Mouse (Mus musculus) limb, embryonic 12.5 days (tissue): Measurements from ENCODE around the gene Ghr. TPM values are rescaled to one million over a fixed set of nuclear protein-coding genes. Genes with fewer than 3 reads are reported as not detected.

Source experiments
- ATAC-seq: fragments of 200-750 bp; cut with Nextera tagmentation; 2 replicates; pipeline ENCODE4 v1.8.0; 2017; ENCODE audit warnings: low read depth, moderate TSS enrichment; ENCODE audit not compliant: insufficient number of reproducible peaks, insufficient read depth, low FRiP score, low TSS enrichment
- H3K27ac ChIP-seq: fragments of 300-500 bp; sonication (generic); 2 replicates; pipeline ENCODE4 v1.5.1; 2016; ENCODE audit warnings: mild to moderate bottlenecking, moderate library complexity
- H3K27me3 ChIP-seq: fragments of 300-500 bp; sonication (generic); 2 replicates; pipeline ENCODE4 v1.6.1; 2016; ENCODE audit warnings: mild to moderate bottlenecking, moderate library complexity
- H3K36me3 ChIP-seq: fragments of 300-500 bp; sonication (generic); 2 replicates; pipeline ENCODE4 v1.6.1; 2016; ENCODE audit warnings: mild to moderate bottlenecking, moderate library complexity
- H3K4me1 ChIP-seq: fragments of 300-500 bp; sonication (generic); replicated peaks from 2 replicates; pipeline ENCODE4 v1.6.1; 2016
- H3K4me2 ChIP-seq: fragments of 300-500 bp; sonication (generic); 2 replicates; pipeline ENCODE4 v1.6.1; 2016; ENCODE audit warnings: mild to moderate bottlenecking, moderate library complexity
- H3K4me3 ChIP-seq: fragments of 300-500 bp; sonication (generic); replicated peaks from 2 replicates; pipeline ENCODE4 v1.5.1; 2016; ENCODE audit warnings: mild to moderate bottlenecking
- H3K9ac ChIP-seq: fragments of 300-500 bp; sonication (generic); replicated peaks from 2 replicates; pipeline ENCODE4 v1.6.1; 2016; ENCODE audit warnings: mild to moderate bottlenecking, moderate library complexity
- H3K9me3 ChIP-seq: fragments of 300-500 bp; sonication (generic); 2 replicates; pipeline ENCODE4 v1.6.1; 2016; ENCODE audit warnings: mild to moderate bottlenecking, moderate library complexity
- WGBS: fragments of 180-500 bp; shearing (Covaris S2); methylation state at CpG from one replicate; pipeline ENCODE4 v1.1.7; 2016; 5-methylcytosine and 5-hydroxymethylcytosine counted together
- polyA plus RNA-seq: library from polyadenylated mRNA; unstranded; fragments of >200 nt; fragmentation: Nextera tagmentation; extraction: Ambion mirVana; gene quantifications from 2 replicates; pipeline ENCODE4 v1.2.1, GENCODE M21; 2016

The Ghr gene
- polyA plus RNA-seq, 1 experiment from 2014 or later = 35.8 TPM

DNA sequence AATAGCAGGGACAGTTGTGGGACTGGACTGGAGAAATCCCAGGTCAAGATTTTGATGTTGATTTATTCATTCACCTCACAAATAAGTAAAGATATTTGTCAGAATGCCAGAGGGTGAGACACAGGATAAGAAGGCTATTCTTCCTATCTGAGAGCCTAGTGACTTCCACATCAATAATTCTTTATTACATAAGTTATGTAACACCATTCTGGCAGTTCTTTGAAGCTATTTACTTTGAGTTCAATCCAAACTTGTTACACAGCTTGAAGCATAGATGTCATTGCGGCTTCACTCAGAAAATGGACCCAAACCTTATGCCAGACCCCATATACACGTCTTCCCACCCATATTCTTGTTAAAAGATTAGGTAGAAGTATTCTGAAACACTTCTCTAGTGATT is 133.7 kb downstream of the Ghr start:
- Histone ChIP-seq H3K4me1 (no peaks in the 10 kb centered on the region), H3K9me3 (no peaks in the 10 kb centered on the region), H3K4me2 (no peak overlapping the region), H3K27ac (no peak overlapping the region), H3K27me3 (no peaks in the 10 kb centered on the region), H3K9ac (no peak overlapping the region), H3K36me3 (no peaks in the 10 kb centered on the region), H3K4me3 (no peak overlapping the region)
- no peak for ATAC-seq
- WGBS = 70% methylated on average over 2 of the region's 2 CpGs

DNA sequence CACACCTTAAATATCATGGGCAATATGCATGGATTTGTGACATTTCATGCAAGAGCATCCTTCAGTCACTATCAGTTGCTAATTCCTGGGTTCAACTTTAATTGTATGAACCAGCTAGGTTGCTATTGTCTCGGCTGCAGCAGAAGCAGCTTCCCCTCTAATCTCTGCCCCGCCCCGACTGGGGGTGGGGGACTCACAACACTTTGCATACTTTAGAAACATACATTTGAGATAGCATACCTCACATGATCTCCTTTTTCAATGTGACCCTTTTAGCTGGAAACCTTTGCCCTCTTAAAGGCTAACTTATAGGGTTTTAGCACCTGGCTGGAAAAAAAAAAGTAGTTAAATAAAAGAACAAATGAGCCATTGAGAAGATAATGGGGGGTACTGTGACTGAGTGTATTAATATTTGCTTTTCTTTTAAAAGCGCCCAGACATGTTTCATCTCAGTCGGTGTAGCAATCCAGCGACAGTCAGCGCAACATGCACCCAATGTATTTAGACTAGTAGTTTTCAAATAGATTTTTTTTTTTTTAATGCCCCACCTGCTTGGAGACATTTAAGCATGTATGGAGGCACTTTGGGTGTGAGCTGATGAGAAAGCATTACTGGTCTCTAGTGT is 137.9 kb downstream of the Ghr start:
- no peaks in the 10 kb centered on the region for H3K36me3 ChIP-seq
- H3K9me3 ChIP-seq = no peaks in the 10 kb centered on the region
- H3K9ac ChIP-seq = no peak overlapping the region
- H3K4me2 ChIP-seq = no peak overlapping the region
- H3K4me3 ChIP-seq = no peak overlapping the region
- no peak overlapping the region for H3K27ac ChIP-seq
- ATAC-seq = no peak
- WGBS = 77% methylated on average over 7 of the region's 7 CpGs
- no peaks in the 10 kb centered on the region for H3K4me1 ChIP-seq
- no peaks in the 10 kb centered on the region for H3K27me3 ChIP-seq

DNA sequence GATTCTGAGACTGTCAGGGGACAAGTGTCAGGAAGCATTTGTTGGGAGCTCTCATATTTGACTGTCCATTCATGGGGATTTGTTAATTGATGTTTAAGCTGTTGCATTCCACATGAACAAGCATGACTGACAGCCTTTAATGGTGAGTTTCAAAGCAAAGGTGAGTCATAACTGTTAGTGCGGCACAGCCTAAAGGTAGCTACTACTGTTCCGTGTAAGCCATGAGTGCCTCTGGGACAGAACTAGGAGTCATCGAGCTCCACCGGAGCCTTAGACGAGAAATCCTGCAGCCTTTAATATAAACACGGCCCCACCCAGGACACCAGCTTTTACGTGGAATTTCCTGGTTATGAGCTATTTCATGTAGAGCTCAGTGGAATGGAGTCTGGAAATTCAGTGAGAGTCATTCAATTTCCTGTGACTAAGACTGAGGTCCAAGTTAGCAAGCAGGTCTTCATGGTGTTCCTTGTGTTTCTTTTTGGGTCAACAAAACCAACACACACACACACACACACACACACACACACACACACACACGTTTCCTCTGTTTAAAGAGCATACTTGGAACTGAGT is 138.8 kb downstream of the Ghr start:
- H3K9ac ChIP-seq = no peak overlapping the region
- no peak overlapping the region for H3K4me2 ChIP-seq
- H3K36me3 ChIP-seq = no peaks in the 10 kb centered on the region
- no peak for ATAC-seq
- 85% methylated on average over 8 of the region's 8 CpGs for WGBS
- no peak overlapping the region for H3K4me3 ChIP-seq
- H3K4me1 ChIP-seq = no peaks in the 10 kb centered on the region
- no peak overlapping the region for H3K27ac ChIP-seq
- H3K27me3 ChIP-seq = no peaks in the 10 kb centered on the region
- no peaks in the 10 kb centered on the region for H3K9me3 ChIP-seq

DNA sequence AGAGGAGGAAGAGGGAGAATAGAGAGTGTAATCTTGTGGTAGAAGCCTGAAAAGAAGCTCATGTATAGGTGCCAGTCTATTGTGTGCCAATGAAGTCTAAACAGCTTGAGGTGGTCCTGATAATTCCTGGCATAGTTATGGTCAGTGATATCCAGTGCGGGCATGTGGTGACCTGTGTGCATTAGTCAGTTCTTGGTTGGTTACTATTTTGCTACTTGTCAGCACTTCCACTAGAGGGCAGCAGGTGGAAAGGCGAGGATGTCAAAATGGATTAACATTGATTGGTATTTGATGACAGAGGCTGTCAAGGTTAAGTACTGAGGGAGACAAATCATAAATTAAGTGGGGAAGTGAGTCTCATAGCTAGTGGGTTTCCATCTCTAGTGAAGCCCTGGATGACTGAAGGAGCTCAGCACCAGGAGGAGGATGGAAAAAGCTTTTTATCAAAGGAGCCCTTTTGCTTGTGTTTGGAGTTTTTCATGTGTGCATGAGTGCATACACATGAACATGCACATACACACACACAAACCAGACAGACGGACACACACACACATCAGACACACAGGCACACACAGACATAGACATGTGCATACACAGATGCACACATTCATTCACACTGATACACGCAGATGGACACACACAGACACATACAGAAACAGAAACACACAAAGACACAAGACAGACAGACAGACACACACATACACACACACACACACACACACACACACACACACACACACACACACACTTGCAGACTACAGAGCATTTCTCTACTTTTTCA is 141.6 kb downstream of the Ghr start:
- Histone ChIP-seq H3K4me2 (no peak overlapping the region), H3K9me3 (no peaks in the 10 kb centered on the region), H3K9ac (no peak overlapping the region), H3K27ac (no peak overlapping the region), H3K4me3 (no peak overlapping the region), H3K27me3 (no peaks in the 10 kb centered on the region), H3K36me3 (no peaks in the 10 kb centered on the region), H3K4me1 (no peaks in the 10 kb centered on the region)
- WGBS = 58% methylated on average over 4 of the region's 4 CpGs
- no peak for ATAC-seq

DNA sequence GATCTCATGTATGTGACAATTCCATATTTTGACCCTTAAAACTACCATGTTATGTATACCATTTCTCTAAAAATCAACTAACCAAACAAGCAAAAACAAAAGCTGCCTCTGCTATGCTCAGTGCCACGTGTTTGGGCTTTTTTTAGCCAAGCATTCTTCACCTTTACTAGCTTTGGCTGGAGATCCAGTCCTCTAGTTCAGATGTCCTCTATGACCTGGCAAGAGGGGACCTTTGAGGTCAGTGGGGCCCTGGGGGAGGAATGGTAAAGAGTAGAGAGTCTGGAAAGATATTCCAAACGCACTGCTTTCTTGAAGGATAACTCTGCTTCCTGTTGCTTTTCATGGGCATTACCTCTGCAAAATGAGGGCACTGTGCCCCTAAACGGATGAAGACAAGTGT is 145.9 kb downstream of the Ghr start:
- Histone ChIP-seq H3K4me2 (no peak overlapping the region), H3K27me3 (no peaks in the 10 kb centered on the region), H3K4me1 (no peaks in the 10 kb centered on the region), H3K4me3 (no peak overlapping the region), H3K9ac (no peak overlapping the region), H3K27ac (no peak overlapping the region), H3K36me3 (no peaks in the 10 kb centered on the region), H3K9me3 (no peaks in the 10 kb centered on the region)
- WGBS = 82% methylated on average over 3 of the region's 3 CpGs
- no peak for ATAC-seq

DNA sequence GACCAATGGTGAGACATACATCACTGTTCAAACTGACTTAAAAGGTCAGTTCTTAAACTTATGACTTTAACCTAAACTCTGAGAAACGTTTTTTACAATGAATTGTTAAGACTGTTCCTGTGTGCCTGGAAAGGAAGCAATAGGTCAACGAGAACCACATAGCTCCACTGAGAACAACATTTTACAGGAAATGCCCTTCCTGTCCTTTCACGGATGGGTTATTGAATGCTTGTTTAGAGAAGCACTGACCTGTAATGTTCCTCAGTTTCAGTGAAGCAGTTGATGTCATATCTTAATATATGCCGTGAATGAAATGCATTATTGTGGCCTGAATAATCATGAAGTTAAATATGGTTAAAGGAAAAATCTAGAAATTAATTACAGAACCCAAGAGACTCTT is 147.7 kb downstream of the Ghr start:
- no peak for ATAC-seq
- H3K27me3 ChIP-seq = no peaks in the 10 kb centered on the region
- H3K9me3 ChIP-seq = no peaks in the 10 kb centered on the region
- H3K4me1 ChIP-seq = no peaks in the 10 kb centered on the region
- H3K4me3 ChIP-seq = no peak overlapping the region
- no peak overlapping the region for H3K4me2 ChIP-seq
- no peak overlapping the region for H3K9ac ChIP-seq
- no peak overlapping the region for H3K27ac ChIP-seq
- no peaks in the 10 kb centered on the region for H3K36me3 ChIP-seq
- 49% methylated on average over 4 of the region's 4 CpGs for WGBS

DNA sequence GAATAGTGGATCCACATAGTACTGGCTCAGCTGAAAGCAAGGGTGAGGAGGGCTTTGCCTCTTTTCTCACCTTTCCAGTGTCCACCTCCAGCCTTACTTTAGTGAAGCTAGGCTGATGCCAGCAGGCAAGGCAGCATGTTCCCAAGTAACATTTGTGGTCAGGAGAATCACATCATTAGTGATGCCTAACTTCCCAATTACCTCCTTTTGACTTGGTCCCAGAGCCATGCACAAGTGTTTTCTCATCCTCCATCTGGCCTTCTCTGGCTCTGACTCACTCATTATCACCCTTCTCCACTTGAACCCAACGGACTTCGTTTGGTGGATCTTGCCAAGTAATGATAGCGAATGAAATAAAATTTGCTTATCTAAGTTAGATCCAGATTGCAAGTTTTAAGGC is 148.8 kb downstream of the Ghr start:
- 90% methylated on average over 3 of the region's 3 CpGs for WGBS

DNA sequence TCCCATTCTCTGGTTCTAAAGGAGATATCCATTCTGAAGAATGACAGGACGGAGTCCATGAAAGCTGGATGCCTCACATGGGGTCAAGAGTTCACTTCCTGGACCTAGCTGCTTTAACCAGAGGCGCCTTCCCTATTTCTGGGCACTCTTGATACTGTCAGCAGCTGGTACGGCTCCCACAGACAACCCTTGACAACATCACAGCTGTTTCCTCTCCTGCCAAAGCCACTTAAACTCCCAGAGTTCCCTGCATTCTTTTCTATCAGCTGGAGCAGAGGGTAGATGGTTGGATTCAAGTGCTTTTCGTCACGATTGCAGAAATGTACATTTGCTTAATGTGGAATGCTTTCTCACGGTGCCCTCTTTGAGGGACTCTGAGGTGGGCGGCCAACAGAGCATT is 150.0 kb downstream of the Ghr start:
- Histone ChIP-seq H3K36me3 (no peaks in the 10 kb centered on the region), H3K27me3 (no peaks in the 10 kb centered on the region), H3K4me3 (no peak overlapping the region), H3K9ac (no peak overlapping the region), H3K27ac (no peak overlapping the region), H3K4me1 (no peaks in the 10 kb centered on the region), H3K9me3 (no peaks in the 10 kb centered on the region), H3K4me2 (no peak overlapping the region)
- ATAC-seq = no peak
- 65% methylated on average over 7 of the region's 7 CpGs for WGBS

More for the DNA sequence above, 148.8 kb downstream of the Ghr start:
- Histone ChIP-seq H3K36me3 (no peaks in the 10 kb centered on the region), H3K9ac (no peak overlapping the region), H3K4me2 (no peak overlapping the region), H3K4me3 (no peak overlapping the region), H3K4me1 (no peaks in the 10 kb centered on the region), H3K9me3 (no peaks in the 10 kb centered on the region), H3K27me3 (no peaks in the 10 kb centered on the region), H3K27ac (no peak overlapping the region)
- ATAC-seq = no peak

DNA sequence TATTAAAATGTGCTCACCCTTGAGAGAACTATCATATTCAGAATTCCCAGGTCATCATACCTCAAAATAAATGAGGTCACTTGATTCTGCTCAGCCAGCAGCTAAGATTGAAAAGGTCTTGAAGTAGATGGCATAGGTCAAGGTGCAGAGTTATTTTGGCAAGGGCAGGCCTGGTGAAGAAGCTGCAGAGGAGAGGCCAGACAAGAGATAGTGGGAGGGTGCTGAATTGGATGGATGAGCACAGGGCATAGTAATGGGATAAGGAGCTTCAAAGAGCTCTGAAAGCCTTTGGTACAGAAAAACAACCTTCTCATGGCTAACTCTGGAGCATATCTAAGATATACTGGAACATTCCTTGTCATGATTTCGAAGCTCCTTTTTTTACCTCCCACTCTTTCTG is 150.5 kb downstream of the Ghr start:
- Histone ChIP-seq H3K4me1 (no peaks in the 10 kb centered on the region), H3K27ac (no peak overlapping the region), H3K4me3 (no peak overlapping the region), H3K4me2 (no peak overlapping the region), H3K9ac (no peak overlapping the region), H3K27me3 (no peaks in the 10 kb centered on the region), H3K9me3 (no peaks in the 10 kb centered on the region), H3K36me3 (no peaks in the 10 kb centered on the region)
- ATAC-seq = no peak
- WGBS = 83% methylated on average over 1 of the region's 1 CpGs

DNA sequence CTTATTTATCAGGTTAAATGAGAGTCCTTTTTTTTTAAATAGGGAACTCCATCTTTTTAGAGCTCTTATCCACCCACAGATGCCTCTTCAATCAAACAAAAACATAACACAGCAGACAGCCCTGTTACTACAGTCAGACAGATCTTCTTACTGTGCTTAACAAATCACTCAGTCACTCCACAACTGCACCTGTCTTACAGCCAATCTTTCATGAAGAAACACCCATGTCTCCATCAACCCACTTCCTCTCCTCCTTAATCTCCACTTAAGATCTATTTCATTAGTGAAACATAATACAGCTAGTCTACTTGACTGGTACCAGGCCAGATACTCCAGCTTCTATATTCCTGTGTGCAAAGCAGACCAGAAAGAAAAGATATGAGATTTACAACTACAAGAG is 153.9 kb downstream of the Ghr start:
- H3K9me3 ChIP-seq = no peaks in the 10 kb centered on the region
- no peaks in the 10 kb centered on the region for H3K27me3 ChIP-seq
- no peak overlapping the region for H3K4me3 ChIP-seq
- no peak overlapping the region for H3K4me2 ChIP-seq
- no peak overlapping the region for H3K27ac ChIP-seq
- no peak for ATAC-seq
- H3K36me3 ChIP-seq = no peaks in the 10 kb centered on the region
- H3K9ac ChIP-seq = no peak overlapping the region
- H3K4me1 ChIP-seq = peaks cover 13% of the 10 kb centered on the region

DNA sequence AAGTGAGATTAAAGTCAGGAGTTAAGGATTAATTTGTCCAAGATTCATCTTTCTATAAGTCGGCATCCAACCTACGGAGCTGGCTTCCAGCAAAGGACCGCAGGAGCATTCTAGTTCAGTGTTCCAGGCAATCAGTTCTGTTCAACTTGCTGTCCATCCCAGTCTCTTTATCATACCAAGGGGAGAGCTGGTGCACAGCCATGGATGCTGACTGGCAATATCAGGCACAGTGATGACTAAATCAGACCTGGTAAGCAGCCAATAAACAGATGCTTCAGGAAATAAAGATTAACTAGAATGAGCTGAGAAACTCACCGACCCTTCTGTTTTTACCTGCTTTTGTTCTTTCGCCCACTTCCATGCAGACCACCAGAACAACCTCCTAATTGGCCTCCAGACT is 154.3 kb downstream of the Ghr start:
- Histone ChIP-seq H3K27ac (no peak overlapping the region), H3K4me2 (no peak overlapping the region), H3K9ac (no peak overlapping the region), H3K9me3 (no peaks in the 10 kb centered on the region), H3K27me3 (no peaks in the 10 kb centered on the region), H3K4me3 (no peak overlapping the region), H3K36me3 (no peaks in the 10 kb centered on the region), H3K4me1 (peaks cover 13% of the 10 kb centered on the region)
- ATAC-seq = no peak
- 83% methylated on average over 5 of the region's 5 CpGs for WGBS

DNA sequence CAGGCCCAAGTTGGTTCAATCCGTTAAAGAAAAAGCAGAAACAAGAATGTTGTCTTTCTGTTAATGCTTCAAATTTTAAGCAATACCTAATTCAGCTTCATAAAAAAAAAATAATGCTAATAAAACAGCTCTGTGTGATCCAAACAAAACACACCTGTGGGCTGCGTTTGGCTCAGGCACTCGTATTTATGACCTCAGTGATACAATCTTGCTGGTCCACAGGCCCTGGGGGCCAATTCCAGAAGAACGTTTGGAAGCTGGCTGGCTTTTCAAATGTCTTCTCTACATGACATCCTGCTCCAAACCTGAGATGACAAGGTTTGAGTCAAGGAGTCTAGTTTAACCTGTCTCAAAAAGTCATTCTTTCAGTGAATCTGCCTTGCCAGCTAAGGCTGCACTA is 156.9 kb downstream of the Ghr start:
- peaks cover 13% of the 10 kb centered on the region for H3K4me1 ChIP-seq

More for the DNA sequence above, 156.9 kb downstream of the Ghr start:
- H3K9ac ChIP-seq = no peak overlapping the region
- H3K4me2 ChIP-seq = no peak overlapping the region
- H3K27ac ChIP-seq = no peak overlapping the region
- no peaks in the 10 kb centered on the region for H3K36me3 ChIP-seq
- H3K4me3 ChIP-seq = no peak overlapping the region
- no peaks in the 10 kb centered on the region for H3K9me3 ChIP-seq
- H3K27me3 ChIP-seq = no peaks in the 10 kb centered on the region
- WGBS = 16% methylated on average over 4 of the region's 4 CpGs
- ATAC-seq = no peak
